Mouse (Mus musculus): ENCODE results near the gene Gm39653.

- TF ChIP-seq CTCF (IDR thresholded peaks at IDR 0.05; ENCODE audit: control insufficient read depth, insufficient read depth, insufficient replicate concordance, low read depth, low read length) (no peak), POLR2A (IDR thresholded peaks at IDR 0.05; ENCODE audit: control insufficient read depth, low read depth, low read length) (no peak)
Observed at GRCm38 (mm10) chr1:63603870-63604500, 11.8 kb upstream of the Gm39653 start.
